Mouse (Mus musculus) brain, embryonic 14.5 days (tissue): ENCODE measurements at regions not wholly inside any gene's neighbourhood (a gene's known extent, or its start where the extent isn't known, plus 50 kb on each side); places are given as distances from the start of the nearest gene placed in this dataset.

ENCODE experiments used
- CTCF ChIP-seq: fragments of 200-500 bp; IDR thresholded peaks from 2 replicates; pipeline ENCODE4 v1.5.1; 2012; ENCODE audit warnings: inconsistent platforms, mild to moderate bottlenecking, moderate library complexity, borderline replicate concordance; ENCODE audit not compliant: insufficient read depth, insufficient read length; ENCODE audit errors: extremely low read depth
- POLR2A ChIP-seq: fragments of 200-500 bp; IDR thresholded peaks from 2 replicates; pipeline ENCODE4 v1.6.1; 2012; ENCODE audit warnings: mild to moderate bottlenecking, inconsistent platforms, borderline replicate concordance; ENCODE audit not compliant: poor library complexity, insufficient read depth, insufficient read length, severe bottlenecking; ENCODE audit errors: extremely low read depth

GRCm38 (mm10) chr17:47269053-47269891 is 99.4 kb upstream of the Mrps10 start:
- TF ChIP-seq CTCF (no peak), POLR2A (no peak)
